Mouse (Mus musculus): ENCODE measurements around the gene Angptl8. TPM values are rescaled to one million over a fixed set of nuclear protein-coding genes. Genes with fewer than 3 reads are reported as not detected.
A peak's percentile ranks its signal among the peaks of the same experiment; 100 is the strongest.
"Not testable (repeated sequence)": the region's sequence is repeated elsewhere in the genome, so short reads cannot be mapped to it uniquely, and the experiment has no call there.

The Angptl8 gene
- total RNA-seq, 2 experiments from 2014 or later, result not detected

DNA sequence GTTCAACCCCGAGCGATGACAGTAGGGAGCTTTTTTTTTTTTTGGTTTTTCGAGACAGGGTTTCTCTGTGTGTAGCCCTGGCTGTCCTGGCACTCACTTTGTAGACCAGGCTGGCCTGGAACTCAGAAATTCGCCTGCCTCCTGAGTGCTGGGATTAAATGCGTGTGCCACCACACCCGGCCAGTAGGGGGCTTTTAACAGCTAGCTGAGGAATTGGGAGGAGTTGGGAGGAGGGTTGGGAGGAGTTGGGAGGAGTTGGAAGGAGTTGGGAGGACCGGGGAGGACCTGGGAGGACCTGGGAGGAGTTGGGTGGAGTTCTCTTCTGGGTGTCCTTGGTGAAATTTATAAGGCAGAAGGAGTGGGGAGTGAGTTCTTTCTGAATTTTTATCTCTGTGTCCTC is 34.0 kb downstream of the Angptl8 start:
- DNase-seq (ENCODE audit: extremely low spot score in 1 of 2, low spot score in 2 of 2), result peak in 1 of 2 experiments; percentile 79
- intact Hi-C loops (cut with DNase I), result not testable (repeated sequence)

DNA sequence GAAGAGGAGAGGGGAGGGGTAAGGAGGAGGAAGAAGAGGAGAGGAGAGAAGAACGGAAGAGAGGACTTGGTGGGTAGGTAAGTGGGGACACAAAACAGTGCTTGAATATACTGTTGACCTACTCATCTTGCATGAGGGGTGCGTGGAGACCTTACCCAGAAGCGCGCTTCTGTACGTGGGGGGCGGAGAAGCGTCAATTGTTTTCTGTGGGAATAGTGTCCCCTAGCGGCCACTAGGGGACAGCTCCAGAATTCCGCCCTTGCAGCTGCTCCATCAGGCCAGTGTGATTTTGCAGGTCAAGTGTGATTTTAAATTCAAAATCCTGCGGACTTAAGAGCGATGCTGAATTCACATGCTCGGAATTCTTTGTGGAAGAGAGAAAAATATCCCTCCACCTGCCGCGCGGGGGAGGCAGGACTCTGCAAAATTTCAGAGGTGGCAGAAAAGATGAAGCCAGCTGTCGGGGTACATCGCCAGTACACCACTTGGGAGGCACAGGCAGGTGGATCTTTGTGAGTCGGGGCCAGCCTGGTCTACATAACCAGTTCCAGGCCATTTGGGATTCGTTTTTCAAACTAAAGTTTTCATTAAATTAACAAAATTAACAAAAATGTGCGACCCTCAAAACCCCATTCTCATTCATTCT is 35.7 kb downstream of the Angptl8 start:
- intact Hi-C loops (cut with DNase I), result no loop called here
- peak; percentile 38 to 62 for DNase-seq (ENCODE audit: extremely low spot score in 1 of 2, low spot score in 2 of 2)

DNA sequence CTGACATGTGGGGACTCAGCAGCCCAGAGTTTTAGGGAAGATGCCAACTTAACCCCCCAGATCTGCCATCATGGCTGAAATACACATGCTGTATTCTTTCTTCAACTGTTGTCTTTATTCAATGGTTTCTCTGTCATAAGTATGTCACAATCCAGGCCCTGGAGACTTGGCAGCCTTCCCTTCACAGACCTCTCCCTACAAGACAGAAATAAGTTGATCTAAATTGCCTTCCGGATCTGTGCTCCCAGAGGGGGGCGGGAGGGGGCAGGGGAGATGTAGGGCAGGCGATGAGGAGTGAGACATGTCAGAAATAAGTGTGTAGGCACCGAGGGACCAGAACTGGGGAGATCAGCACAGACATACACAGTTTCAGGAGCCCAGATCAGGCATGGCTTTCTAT is 36.9 kb downstream of the Angptl8 start:
- intact Hi-C loops (cut with DNase I), result no loop called here
- DNase-seq (ENCODE audit: extremely low spot score in 1 of 2, low spot score in 2 of 2), result no peak

DNA sequence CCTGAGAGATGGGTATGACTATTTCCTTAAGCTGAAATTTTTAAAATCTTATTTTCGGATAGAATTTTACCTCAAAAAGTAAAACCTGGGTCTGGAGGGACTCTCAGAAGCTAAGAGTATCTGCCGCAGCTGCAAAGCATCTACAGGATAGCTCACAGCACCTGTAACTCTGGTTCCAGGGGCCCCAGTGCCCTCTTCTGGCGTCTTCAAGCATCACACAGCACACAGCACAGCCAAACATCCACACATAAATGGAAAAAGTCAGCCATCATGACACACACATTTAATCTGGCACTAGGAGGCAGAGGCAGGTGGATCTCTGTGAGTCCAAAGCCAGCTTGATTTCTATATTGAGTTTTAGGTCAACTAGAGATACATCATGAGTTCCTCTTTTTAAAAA is 41.3 kb downstream of the Angptl8 start:
- intact Hi-C loops (cut with DNase I), result no loop called here
- no peak for DNase-seq (ENCODE audit: extremely low spot score in 1 of 2, low spot score in 2 of 2)

Small RNA genes lying within 50 kb of the gene (microRNA-seq; reads per million reads assigned to microRNA genes)
- gene Mir7083, result 17.8 reads per million, percentile 38 among the genes with 10 or more reads in this experiment

Other genes with a start within 250 kb of the Angptl8 start
- 10 to 100 TPM; 47.6 to 50.7 TPM for gene Timm29, start 242.8 kb upstream of the Angptl8 start, total RNA-seq (2021)
- 10 to 100 TPM; 12.7 to 13.9 TPM for gene Yipf2, start 242.7 kb upstream of the Angptl8 start, total RNA-seq (2021)
- 100 to 1,000 TPM; 129 to 137 TPM for gene Smarca4, start 219.3 kb upstream of the Angptl8 start, total RNA-seq (2021)
- gene Ldlr, start 112.0 kb upstream of the Angptl8 start, total RNA-seq (2021), result 10 to 100 TPM; 17.2 to 19.2 TPM
- gene Spc24, start 75.2 kb upstream of the Angptl8 start, total RNA-seq (2021), result 1 to 10 TPM; 2.9 to 3.5 TPM
- 1 to 10 TPM; 6.7 to 7.7 TPM for gene Kank2, start 36.8 kb upstream of the Angptl8 start, total RNA-seq (2021)
- 10 to 100 TPM; 23.5 to 25.2 TPM for gene Dock6, start 17.1 kb downstream of the Angptl8 start, total RNA-seq (2021)
- gene Rab3d, start 82.7 kb downstream of the Angptl8 start, total RNA-seq (2021), result 10 to 100 TPM; 22.0 to 25.0 TPM
- gene Ccdc159, start 92.0 kb downstream of the Angptl8 start, total RNA-seq (2021), result 10 to 100 TPM; 15.3 to 15.8 TPM
- gene Tmem205, start 92.0 kb downstream of the Angptl8 start, total RNA-seq (2021), result 10 to 100 TPM; 31.2 to 35.1 TPM
- 100 to 1,000 TPM; 259 to 269 TPM for gene Plppr2, start 101.5 kb downstream of the Angptl8 start, total RNA-seq (2021)
- 10 to 100 TPM; 12.6 to 14.9 TPM for gene Swsap1, start 120.2 kb downstream of the Angptl8 start, total RNA-seq (2021)
- 1 to 10 TPM; 1.4 to 1.9 TPM for gene Epor, start 128.0 kb downstream of the Angptl8 start, total RNA-seq (2021)
- gene Rgl3, start 153.9 kb downstream of the Angptl8 start, total RNA-seq (2021), result 1 to 10 TPM; 1.3 to 1.8 TPM
- gene Ccdc151, start 167.1 kb downstream of the Angptl8 start, total RNA-seq (2021), result 1 to 10 TPM; 5.2 to 6.7 TPM
- gene Prkcsh, start 167.3 kb downstream of the Angptl8 start, total RNA-seq (2021), result 10 to 100 TPM; 92.2 to 94.9 TPM
- 100 to 1,000 TPM; 184 to 210 TPM for gene Elavl3, start 216.5 kb downstream of the Angptl8 start, total RNA-seq (2021)
- gene Gm49318, start 235.7 kb downstream of the Angptl8 start, total RNA-seq (2021), result under 1 TPM; 0.85 to 0.94 TPM
- gene Zfp653, start 235.9 kb downstream of the Angptl8 start, total RNA-seq (2021), result 10 to 100 TPM; 20.7 to 20.8 TPM
- gene Ecsit, start 249.9 kb downstream of the Angptl8 start, total RNA-seq (2021), result 10 to 100 TPM; 40.5 to 42.8 TPM

All from left cerebral cortex, postnatal 10 days (tissue).